Mouse (Mus musculus): ENCODE measurements around the gene Acot7.

Acot7 gene

GRCm38 (mm10) chr4:152277916-152278315, 100.0 kb downstream of the Acot7 start:
- DNase-seq = no peak

GRCm38 (mm10) chr4:152278986-152279385, 101.1 kb downstream of the Acot7 start:
- no peak for DNase-seq

GRCm38 (mm10) chr4:152281601-152282000, 103.7 kb downstream of the Acot7 start:
- DNase-seq = no peak

- DNase-seq = no peak
These were observed 104.8 kb downstream of the Acot7 start for GRCm38 (mm10) chr4:152282721-152283120.

GRCm38 (mm10) chr4:152283186-152283950, 105.4 kb downstream of the Acot7 start:
- DNase-seq = peak; percentile 80

GRCm38 (mm10) chr4:152285505-152285904, 107.6 kb downstream of the Acot7 start:
- peak; percentile 75 for DNase-seq

- no peak for DNase-seq
These were observed 108.2 kb downstream of the Acot7 start for GRCm38 (mm10) chr4:152286183-152286582.

GRCm38 (mm10) chr4:152286887-152287286, 109.0 kb downstream of the Acot7 start:
- DNase-seq = peak; percentile 67

GRCm38 (mm10) chr4:152287317-152288120, 109.6 kb downstream of the Acot7 start:
- DNase-seq = no peak

- DNase-seq = no peak
These were observed 110.5 kb downstream of the Acot7 start for GRCm38 (mm10) chr4:152288398-152288945.

GRCm38 (mm10) chr4:152290385-152290784, 112.5 kb downstream of the Acot7 start:
- no peak for DNase-seq

GRCm38 (mm10) chr4:152290991-152291390, 113.1 kb downstream of the Acot7 start:
- DNase-seq = no peak

GRCm38 (mm10) chr4:152291562-152291961, 113.6 kb downstream of the Acot7 start, which contains the start of gene Hes3:
TSS of gene Hes3 (minus strand) at chr4:152291662.
- DNase-seq = no peak

- DNase-seq = no peak
These were observed 114.3 kb downstream of the Acot7 start for GRCm38 (mm10) chr4:152292102-152292765.

- peak; percentile 49 for DNase-seq
These were observed 116.4 kb downstream of the Acot7 start for GRCm38 (mm10) chr4:152294188-152294929.

- no peak for DNase-seq
These were observed 118.0 kb downstream of the Acot7 start for GRCm38 (mm10) chr4:152295916-152296315.

GRCm38 (mm10) chr4:152296371-152296770, 118.4 kb downstream of the Acot7 start:
- no peak for DNase-seq

GRCm38 (mm10) chr4:152296874-152297861, 119.2 kb downstream of the Acot7 start, which contains the start of gene Icmt:
TSS of gene Icmt (plus strand) at chr4:152297227.
- DNase-seq = peak; percentile 99

GRCm38 (mm10) chr4:152298836-152299235, 120.9 kb downstream of the Acot7 start:
- no peak for DNase-seq

- no peak for DNase-seq
These were observed 122.4 kb downstream of the Acot7 start for GRCm38 (mm10) chr4:152300375-152300774.

- DNase-seq = peak; percentile 72
These were observed 124.1 kb downstream of the Acot7 start for GRCm38 (mm10) chr4:152302012-152302411.

Measured in kidney, adult 9 months (tissue).